Mouse (Mus musculus) myocyte (in vitro differentiated cells): ENCODE data around the gene Aadacl4. TPM values are rescaled to one million over a fixed set of nuclear protein-coding genes. Genes with fewer than 3 reads are reported as not detected.
"Not testable (repeated sequence)": the region's sequence is repeated elsewhere in the genome, so short reads cannot be mapped to it uniquely, and the experiment has no call there.

Experiments used
- H3K27me3 ChIP-seq: one replicate; pipeline ENCODE4 v1.6.1; 2011; ENCODE audit not compliant: control insufficient read depth, insufficient read depth, insufficient read length
- H3K36me3 ChIP-seq: one replicate; pipeline ENCODE4 v1.6.1; 2011; ENCODE audit not compliant: control insufficient read depth, insufficient read depth
- H3K4me2 ChIP-seq: one replicate; pipeline ENCODE4 v1.6.1; 2011; ENCODE audit warnings: low read depth, control low read depth
- H3K4me3 ChIP-seq: one replicate; pipeline ENCODE4 v1.5.1; 2011; ENCODE audit warnings: mild to moderate bottlenecking, control low read depth, moderate library complexity
- H3K79me2 ChIP-seq: one replicate; pipeline ENCODE4 v1.6.1; 2011; ENCODE audit not compliant: control insufficient read depth, insufficient read depth
- H3ac ChIP-seq: one replicate; pipeline ENCODE4 v1.6.1; 2011; ENCODE audit not compliant: control insufficient read depth, insufficient read length
- CEBPB ChIP-seq: IDR thresholded peaks from 2 replicates; pipeline ENCODE4 v1.6.1; 2011; ENCODE audit warnings: mild to moderate bottlenecking, moderate library complexity; ENCODE audit not compliant: poor library complexity, insufficient read depth, severe bottlenecking
- E2F4 ChIP-seq: IDR thresholded peaks from one replicate; pipeline ENCODE4 v1.6.1; 2011; ENCODE audit warnings: mild to moderate bottlenecking, control low read depth, moderate library complexity; ENCODE audit not compliant: insufficient read depth
- MAX ChIP-seq: IDR thresholded peaks from one replicate; pipeline ENCODE4 v1.6.1; 2011; ENCODE audit warnings: low read depth, mild to moderate bottlenecking, control low read depth
- MYOD1 ChIP-seq, 3 experiments: IDR thresholded peaks; one replicate each; pipeline ENCODE4 v1.6.1; 2011; ENCODE audit warnings: control low read depth in 2 of 3, low read depth in 2 of 3, mild to moderate bottlenecking in 2 of 3, moderate library complexity in 1 of 3; ENCODE audit not compliant: insufficient read length in 2 of 3, control insufficient read depth in 1 of 3
- MYOG ChIP-seq, 3 experiments: IDR thresholded peaks; one replicate each; pipeline ENCODE4 v1.6.1; 2011; ENCODE audit warnings: control low read depth in 2 of 3, low read depth in 2 of 3, mild to moderate bottlenecking in 2 of 3; ENCODE audit not compliant: insufficient read length in 2 of 3, control insufficient read depth in 1 of 3, insufficient read depth in 1 of 3
- POLR2A ChIP-seq: IDR thresholded peaks from one replicate; pipeline ENCODE4 v1.6.1; 2011; ENCODE audit warnings: low read depth, mild to moderate bottlenecking, control low read depth, moderate library complexity; ENCODE audit not compliant: insufficient read length
- POLR2AphosphoS2 ChIP-seq: IDR thresholded peaks from one replicate; pipeline ENCODE4 v1.6.1; 2011; ENCODE audit warnings: low read depth, control low read depth; ENCODE audit not compliant: insufficient read length
- REST ChIP-seq: IDR thresholded peaks from one replicate; pipeline ENCODE4 v1.6.1; 2011; ENCODE audit warnings: mild to moderate bottlenecking, control low read depth, moderate library complexity; ENCODE audit not compliant: insufficient read depth, insufficient read length
- SRF ChIP-seq: IDR thresholded peaks from one replicate; pipeline ENCODE4 v1.6.1; 2011; ENCODE audit warnings: low read depth; ENCODE audit not compliant: control insufficient read depth, insufficient read length
- TCF12 ChIP-seq: IDR thresholded peaks from one replicate; pipeline ENCODE4 v1.6.1; 2011; ENCODE audit warnings: mild to moderate bottlenecking, control low read depth; ENCODE audit not compliant: poor library complexity, insufficient read depth, severe bottlenecking
- TCF3 ChIP-seq: IDR thresholded peaks from one replicate; pipeline ENCODE4 v1.6.1; 2011; ENCODE audit warnings: low read depth, control low read depth; ENCODE audit not compliant: insufficient read length
- USF1 ChIP-seq: IDR thresholded peaks from one replicate; pipeline ENCODE4 v1.6.1; 2011; ENCODE audit warnings: low read depth, mild to moderate bottlenecking, control low read depth, moderate library complexity
- polyA plus RNA-seq: library from polyadenylated mRNA; unstranded; fragments of >200 nt; fragmentation: generic; extraction: Trizol; gene quantifications from one replicate; pipeline ENCODE4 v1.2.1, GENCODE M21; 2012; ENCODE audit warnings: missing spikeins

The Aadacl4 gene
- polyA plus RNA-seq: not detected

DNA sequence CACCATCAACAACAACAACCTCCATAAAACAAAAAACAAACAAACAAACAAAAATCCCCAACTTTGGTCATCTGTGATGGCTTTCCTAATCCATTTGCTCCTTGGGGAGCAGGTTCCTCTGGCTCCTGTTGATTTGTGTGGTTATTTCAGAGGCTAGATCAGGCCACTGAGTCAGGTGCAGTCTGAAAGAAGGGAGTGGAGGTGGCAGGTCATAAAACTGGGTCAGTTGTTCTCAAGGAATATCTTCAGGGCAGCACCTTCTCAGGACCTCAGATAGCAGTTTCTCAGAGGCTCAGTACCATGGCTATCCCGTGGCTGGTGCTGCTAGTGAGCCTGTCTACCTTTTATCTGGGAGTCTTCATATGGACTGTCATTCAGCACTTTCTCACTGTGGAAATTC is at the start of gene Aadacl4:
Gene Aadacl4 (plus strand): TSS at position 301 of the 400 bp plus-strand sequence.
- H3ac ChIP-seq: no peak within 1 kb of the TSS
- H3K27me3 ChIP-seq: no peaks in the 10 kb centered on the region
- H3K36me3 ChIP-seq: no peaks in the 10 kb centered on the region
- H3K79me2 ChIP-seq: no peaks in the 10 kb centered on the region
- TF ChIP-seq MAX (no peak), MYOD1 (IDR thresholded peaks at IDR 0.05; ENCODE audit: control insufficient read depth in 1 of 3, insufficient read length in 2 of 3, low read depth in 2 of 3) (no peak), MYOG (IDR thresholded peaks at IDR 0.05; ENCODE audit: control insufficient read depth in 1 of 3, insufficient read depth in 1 of 3, insufficient read length in 2 of 3, low read depth in 2 of 3) (no peak), POLR2A (no peak), POLR2AphosphoS2 (no peak), SRF (no peak), E2F4 (no peak), TCF3 (no peak), REST (no peak), TCF12 (no peak), USF1 (no peak), CEBPB (no peak)
- H3K4me3 ChIP-seq: no peak within 1 kb of the TSS
- no peak within 1 kb of the TSS for H3K4me2 ChIP-seq

DNA sequence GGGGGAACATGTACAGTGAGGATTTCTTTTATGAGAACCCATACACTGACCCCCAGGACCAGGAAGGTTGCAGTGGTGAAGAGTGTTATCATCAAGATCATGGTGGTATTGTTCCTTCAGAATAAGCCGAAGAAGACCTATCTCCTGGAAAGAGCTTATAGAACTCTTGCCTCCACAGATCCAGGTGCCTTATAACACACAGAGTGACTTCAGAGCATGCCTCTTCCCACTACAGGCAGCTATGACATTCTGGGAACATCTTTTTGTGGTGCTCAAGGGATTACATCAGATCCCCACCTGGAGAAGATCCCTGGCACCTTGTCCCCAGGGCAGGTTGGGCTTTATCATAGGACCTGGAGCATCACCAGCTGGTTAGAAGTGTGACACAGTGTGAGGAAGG is 48.5 kb upstream of the Aadacl4 start, which contains the start of gene Gm13124:
Gene Gm13124 (minus strand): TSS at position 101 of the 400 bp plus-strand sequence.
- TF ChIP-seq POLR2AphosphoS2 (no peak), USF1 (no peak), MYOD1 (IDR thresholded peaks at IDR 0.05; ENCODE audit: control insufficient read depth in 1 of 3, insufficient read length in 2 of 3, low read depth in 2 of 3) (no peak), POLR2A (no peak), MYOG (IDR thresholded peaks at IDR 0.05; ENCODE audit: control insufficient read depth in 1 of 3, insufficient read depth in 1 of 3, insufficient read length in 2 of 3, low read depth in 2 of 3) (no peak), E2F4 (no peak), TCF3 (no peak), TCF12 (no peak), SRF (no peak), CEBPB (no peak), REST (no peak), MAX (no peak)
- Histone ChIP-seq H3K79me2 (no peaks in the 10 kb centered on the region), H3ac (no peak within 1 kb of the TSS), H3K27me3 (no peaks in the 10 kb centered on the region), H3K36me3 (no peaks in the 10 kb centered on the region), H3K4me2 (no peak within 1 kb of the TSS), H3K4me3 (no peak within 1 kb of the TSS)

DNA sequence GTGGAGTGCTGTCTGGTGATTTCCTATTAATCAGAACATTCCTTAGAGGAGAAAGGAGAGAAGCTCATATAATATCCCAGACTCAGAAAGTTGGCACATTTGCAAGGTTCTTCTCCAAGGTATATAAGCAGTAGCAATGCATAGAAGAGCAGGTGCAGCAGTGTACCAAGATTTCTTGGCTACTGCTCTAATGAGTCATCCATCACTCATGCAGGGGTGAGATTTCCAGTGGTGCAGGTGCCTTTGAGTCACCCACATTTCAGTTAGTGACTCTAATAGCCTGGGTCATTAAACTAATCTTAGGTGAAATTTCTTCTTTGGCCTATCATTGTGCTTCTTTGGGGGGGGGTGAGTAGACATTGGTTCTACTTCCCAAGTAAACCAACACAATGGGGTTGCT is 45.8 kb upstream of the Aadacl4 start:
- Histone ChIP-seq H3ac (no peak overlapping the region), H3K36me3 (no peaks in the 10 kb centered on the region), H3K27me3 (no peaks in the 10 kb centered on the region), H3K4me2 (no peak overlapping the region), H3K79me2 (no peaks in the 10 kb centered on the region), H3K4me3 (no peak overlapping the region)
- TF ChIP-seq E2F4: no peak
- TF ChIP-seq POLR2AphosphoS2: no peak
- no peak for TF ChIP-seq MAX
- no peak for TF ChIP-seq REST
- TF ChIP-seq CEBPB: no peak
- TF ChIP-seq MYOG (IDR thresholded peaks at IDR 0.05; ENCODE audit: control insufficient read depth in 1 of 3, insufficient read depth in 1 of 3, insufficient read length in 2 of 3, low read depth in 2 of 3): no peak
- no peak for TF ChIP-seq POLR2A
- no peak for TF ChIP-seq MYOD1 (IDR thresholded peaks at IDR 0.05; ENCODE audit: control insufficient read depth in 1 of 3, insufficient read length in 2 of 3, low read depth in 2 of 3)
- no peak for TF ChIP-seq TCF12

GRCm38 (mm10) chr4:144586207-144586606 is 27.3 kb upstream of the Aadacl4 start:
- not testable (repeated sequence) for H3K79me2 ChIP-seq, H3K4me2 ChIP-seq, H3K4me3 ChIP-seq, H3ac ChIP-seq, H3K36me3 ChIP-seq, H3K27me3 ChIP-seq

DNA sequence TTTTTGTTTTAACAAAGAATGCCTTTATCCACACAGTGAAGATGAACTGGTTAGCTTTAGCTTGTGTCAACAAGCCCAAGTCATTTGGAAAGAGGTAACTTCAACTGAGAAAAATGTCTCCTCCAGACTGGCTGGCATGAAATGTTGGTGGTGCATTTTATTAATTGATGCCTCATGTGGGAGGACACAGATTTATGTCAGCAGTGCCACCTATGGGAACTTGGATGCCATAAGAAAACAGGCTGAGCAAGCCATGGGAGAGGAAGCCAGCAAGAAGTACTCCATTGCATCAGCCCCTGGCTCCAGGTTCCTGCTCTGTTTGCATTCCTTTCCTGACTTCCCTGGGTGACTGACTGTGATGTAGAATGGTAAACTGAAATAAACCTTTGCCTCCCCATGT is 20.7 kb upstream of the Aadacl4 start:
- H3K27me3 ChIP-seq: no peaks in the 10 kb centered on the region
- TF ChIP-seq MYOG (IDR thresholded peaks at IDR 0.05; ENCODE audit: control insufficient read depth in 1 of 3, insufficient read depth in 1 of 3, insufficient read length in 2 of 3, low read depth in 2 of 3) (no peak), POLR2AphosphoS2 (no peak)
- no peak overlapping the region for H3ac ChIP-seq
- no peak overlapping the region for H3K4me3 ChIP-seq
- H3K4me2 ChIP-seq: no peak overlapping the region
- H3K36me3 ChIP-seq: no peaks in the 10 kb centered on the region
- no peaks in the 10 kb centered on the region for H3K79me2 ChIP-seq
